Mouse (Mus musculus) hindbrain, embryonic 10.5 days (tissue): ENCODE measurements around the gene Olfr1120. TPM values are rescaled to one million over a fixed set of nuclear protein-coding genes. Genes with fewer than 3 reads are reported as not detected.
"Not testable (repeated sequence)": the region's sequence is repeated elsewhere in the genome, so short reads cannot be mapped to it uniquely, and the experiment has no call there.

Experiments
- DNase-seq: peaks from one replicate; pipeline ENCODE4 v3.0.0-alpha.2; 2017; ENCODE audit warnings: low spot score
- H3K27ac ChIP-seq: fragments of 300-500 bp; sonication (generic); 2 replicates; pipeline ENCODE4 v1.5.1; 2016; ENCODE audit warnings: mild to moderate bottlenecking, moderate library complexity
- H3K27me3 ChIP-seq: fragments of 300-500 bp; sonication (generic); 2 replicates; pipeline ENCODE4 v1.6.1; 2016; ENCODE audit warnings: mild to moderate bottlenecking; ENCODE audit not compliant: poor library complexity, insufficient read depth, severe bottlenecking
- H3K36me3 ChIP-seq: fragments of 300-500 bp; sonication (generic); 2 replicates; pipeline ENCODE4 v1.6.1; 2016; ENCODE audit warnings: mild to moderate bottlenecking, moderate library complexity
- H3K4me1 ChIP-seq: fragments of 300-500 bp; sonication (generic); replicated peaks from 2 replicates; pipeline ENCODE4 v1.6.1; 2016; ENCODE audit warnings: mild to moderate bottlenecking
- H3K4me3 ChIP-seq: fragments of 300-500 bp; sonication (generic); 2 replicates; pipeline ENCODE4 v1.5.1; 2016; ENCODE audit warnings: mild to moderate bottlenecking, moderate library complexity
- H3K9me3 ChIP-seq: fragments of 300-500 bp; sonication (generic); 2 replicates; pipeline ENCODE4 v1.6.1; 2016; ENCODE audit warnings: mild to moderate bottlenecking, moderate library complexity
- WGBS: fragments of 180-500 bp; shearing (Covaris S2); methylation state at CpG from one replicate; pipeline ENCODE4 v1.1.7; 2016; 5-methylcytosine and 5-hydroxymethylcytosine counted together
- polyA plus RNA-seq: library from polyadenylated mRNA; unstranded; fragments of >200 nt; fragmentation: Nextera tagmentation; extraction: Ambion mirVana; gene quantifications from 2 replicates; pipeline ENCODE4 v1.2.1, GENCODE M21; 2016

The Olfr1120 gene
- polyA plus RNA-seq: not detected in 2 replicates

- Histone ChIP-seq H3K27me3 (no peaks in the 10 kb centered on the region), H3K27ac (no peak within 1 kb of the TSS), H3K4me1 (no peaks in the 10 kb centered on the region), H3K36me3 (no peaks in the 10 kb centered on the region), H3K9me3 (no peaks in the 10 kb centered on the region), H3K4me3 (no peak within 1 kb of the TSS)
- 63% methylated on average over 2 of the region's 2 CpGs for WGBS
- DNase-seq: no peak
These were observed at the start of gene Olfr1120 for GRCm38 (mm10) chr2:87354515-87354914. Gene Olfr1120, plus strand, starts transcription at chr2:87354815.

DNA sequence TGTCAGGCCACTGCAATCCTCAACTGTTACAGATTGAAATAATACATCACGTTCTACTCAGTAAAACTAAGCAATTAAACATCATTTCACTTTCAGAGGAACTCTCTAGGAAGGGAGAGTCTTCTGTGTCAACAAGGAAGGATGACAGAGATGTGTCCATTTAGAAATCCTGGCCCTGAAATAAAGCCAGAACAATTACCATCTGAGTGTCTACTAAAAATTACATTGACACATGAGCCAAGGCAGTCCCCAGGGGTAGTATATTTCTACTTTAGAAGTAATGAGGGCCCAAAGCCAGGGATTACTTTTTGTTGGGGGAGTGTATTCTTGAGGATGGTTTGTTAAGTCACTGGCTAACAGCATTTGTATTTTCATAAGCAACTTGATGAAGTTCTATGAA, 47.3 kb upstream of the Olfr1120 start, which contains the start of gene Olfr1118:
TSS of gene Olfr1118 (plus strand) at position 301 of the 400 bp plus-strand sequence.
- no peak within 1 kb of the TSS for H3K4me3 ChIP-seq
- DNase-seq: no peak
- no peak within 1 kb of the TSS for H3K27ac ChIP-seq
- 69% methylated on average over 1 of the region's 1 CpGs for WGBS
- H3K9me3 ChIP-seq: no peaks in the 10 kb centered on the region
- no peaks in the 10 kb centered on the region for H3K27me3 ChIP-seq
- H3K4me1 ChIP-seq: no peaks in the 10 kb centered on the region
- no peaks in the 10 kb centered on the region for H3K36me3 ChIP-seq

DNA sequence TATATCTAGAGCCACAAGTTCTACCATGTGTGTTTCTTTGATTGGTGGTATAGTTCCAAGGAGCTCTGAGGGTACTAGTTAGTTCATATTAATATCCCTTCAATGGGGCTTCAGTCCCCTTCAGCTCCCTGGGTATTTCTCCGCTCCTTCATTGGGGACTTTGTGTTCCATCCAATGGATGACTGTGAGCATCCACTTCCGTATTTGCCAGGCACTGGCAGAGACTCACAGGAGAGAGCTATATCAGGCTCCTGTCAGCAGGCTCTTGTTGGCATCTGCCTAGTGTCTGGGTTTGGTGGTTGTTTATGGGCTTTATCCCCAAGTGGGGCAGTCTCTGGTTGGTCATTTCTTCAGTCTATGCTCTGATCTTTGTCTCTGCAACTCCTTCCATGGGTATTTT, 5.5 kb downstream of the Olfr1120 start:
- H3K27me3 ChIP-seq, H3K27ac ChIP-seq, H3K4me3 ChIP-seq, H3K4me1 ChIP-seq, DNase-seq, H3K9me3 ChIP-seq, H3K36me3 ChIP-seq: not testable (repeated sequence)
- 89% methylated on average over 2 of the region's 2 CpGs for WGBS

- DNase-seq: no peak
- WGBS: 48% methylated on average over 1 of the region's 1 CpGs
- no peak within 1 kb of the TSS for H3K4me3 ChIP-seq
- H3K9me3 ChIP-seq: no peaks in the 10 kb centered on the region
- H3K4me1 ChIP-seq: no peaks in the 10 kb centered on the region
- H3K27me3 ChIP-seq: no peaks in the 10 kb centered on the region
- no peaks in the 10 kb centered on the region for H3K36me3 ChIP-seq
- H3K27ac ChIP-seq: no peak within 1 kb of the TSS
These were observed 15.0 kb downstream of the Olfr1120 start, which contains the start of gene Olfr1121 for GRCm38 (mm10) chr2:87369595-87369994. Gene Olfr1121, plus strand, starts transcription at chr2:87369895.

GRCm38 (mm10) chr2:87371726-87372125, 17.1 kb downstream of the Olfr1120 start:
- Histone ChIP-seq H3K4me3 (no peak overlapping the region), H3K36me3 (no peaks in the 10 kb centered on the region), H3K9me3 (no peaks in the 10 kb centered on the region), H3K27ac (no peak overlapping the region), H3K4me1 (no peaks in the 10 kb centered on the region), H3K27me3 (no peaks in the 10 kb centered on the region)
- DNase-seq: no peak
- WGBS: 90% methylated on average over 4 of the region's 4 CpGs

DNA sequence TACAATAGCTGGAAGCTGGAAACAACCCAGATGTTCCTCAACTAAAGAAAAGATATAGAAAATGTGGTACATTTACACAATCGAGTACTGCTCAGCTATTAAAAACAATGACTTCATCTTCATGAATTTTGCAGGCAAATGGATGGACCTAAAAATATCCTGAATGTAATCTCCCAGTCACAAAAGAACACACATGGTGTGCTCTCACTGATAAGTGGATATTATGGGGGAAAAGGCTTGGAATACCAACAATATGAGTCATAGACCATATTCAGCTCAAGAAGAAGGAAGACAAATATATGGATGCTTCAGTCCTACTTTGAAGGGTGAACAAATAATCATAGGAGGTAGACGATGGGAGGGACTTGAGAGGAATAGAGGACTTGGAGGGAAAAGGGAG, 29.3 kb downstream of the Olfr1120 start:
- Histone ChIP-seq H3K4me1 (no peaks in the 10 kb centered on the region), H3K36me3 (no peaks in the 10 kb centered on the region), H3K27me3 (no peaks in the 10 kb centered on the region), H3K9me3 (no peaks in the 10 kb centered on the region), H3K4me3 (no peak overlapping the region), H3K27ac (no peak overlapping the region)
- 87% methylated on average over 2 of the region's 2 CpGs for WGBS
- no peak for DNase-seq

DNA sequence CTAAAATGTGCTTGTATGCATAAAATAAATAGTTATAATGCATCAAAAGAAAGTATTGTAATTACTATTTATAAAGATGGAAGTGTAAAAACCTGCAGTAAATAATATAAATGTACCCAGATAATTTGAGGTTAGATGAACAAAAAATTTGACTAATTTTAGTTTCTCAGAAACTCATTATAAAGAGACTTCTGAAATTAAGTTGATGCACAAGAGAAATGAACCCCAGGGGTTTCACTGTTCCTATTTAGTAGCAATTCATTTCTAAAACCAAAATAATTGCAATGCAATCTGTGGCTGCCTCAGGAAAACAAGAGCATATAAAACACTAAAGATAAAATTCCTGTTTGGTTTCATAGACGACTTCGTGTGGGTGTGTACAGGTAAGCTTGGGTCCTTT, 30.9 kb downstream of the Olfr1120 start, which contains the start of gene Olfr1122:
TSS of gene Olfr1122 (plus strand) at position 301 of the 400 bp plus-strand sequence.
- WGBS: 90% methylated on average over 2 of the region's 2 CpGs
- Histone ChIP-seq H3K4me1 (no peaks in the 10 kb centered on the region), H3K9me3 (no peaks in the 10 kb centered on the region), H3K27ac (no peak within 1 kb of the TSS), H3K4me3 (no peak within 1 kb of the TSS), H3K36me3 (no peaks in the 10 kb centered on the region), H3K27me3 (no peaks in the 10 kb centered on the region)
- no peak for DNase-seq

DNA sequence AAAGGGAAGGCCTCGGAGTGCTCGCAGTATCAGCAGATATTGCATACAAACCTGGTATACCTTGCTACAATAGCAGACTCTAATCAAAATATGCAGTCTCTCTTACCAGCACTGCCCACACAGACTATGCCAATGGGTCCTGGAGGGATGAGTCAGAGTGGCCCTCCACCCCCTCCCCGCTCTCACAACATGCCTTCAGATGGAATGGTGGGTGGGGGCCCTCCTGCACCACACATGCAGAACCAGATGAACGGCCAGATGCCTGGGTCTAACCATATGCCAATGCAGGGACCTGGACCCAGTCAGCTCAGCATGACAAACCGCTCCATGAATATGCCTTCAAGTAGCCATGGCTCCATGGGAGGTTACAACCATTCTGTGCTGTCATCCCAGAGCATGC, 39.0 kb downstream of the Olfr1120 start:
- not testable (repeated sequence) for H3K9me3 ChIP-seq, H3K4me1 ChIP-seq, H3K27ac ChIP-seq, H3K36me3 ChIP-seq, DNase-seq, H3K4me3 ChIP-seq, H3K27me3 ChIP-seq
- WGBS: 87% methylated on average over 5 of the region's 5 CpGs

DNA sequence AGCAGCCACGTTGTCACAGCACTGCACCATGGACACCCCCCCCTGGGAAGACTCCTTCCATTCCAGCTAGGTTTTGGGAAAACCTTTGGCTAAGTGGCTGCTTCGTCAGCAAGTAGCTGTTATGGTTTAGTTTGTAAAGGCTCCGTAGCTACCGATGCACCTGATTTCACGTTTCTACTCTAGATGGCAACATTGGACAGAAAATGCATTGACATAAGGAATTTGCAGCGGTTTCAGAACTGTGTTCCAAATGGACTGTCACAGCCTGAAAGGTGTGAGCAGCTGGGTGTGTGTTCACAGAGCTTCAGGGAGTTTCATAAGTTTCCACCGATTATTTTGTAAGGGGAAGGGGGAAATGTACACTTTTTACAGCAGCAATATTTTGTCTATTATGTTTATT, 40.1 kb downstream of the Olfr1120 start:
- DNase-seq, H3K9me3 ChIP-seq, H3K27ac ChIP-seq, H3K27me3 ChIP-seq, H3K36me3 ChIP-seq, H3K4me1 ChIP-seq, H3K4me3 ChIP-seq: not testable (repeated sequence)
- 86% methylated on average over 7 of the region's 7 CpGs for WGBS

Other genes starting within 250 kb of the Olfr1120 start
- gene Olfr259, start 240.2 kb upstream of the Olfr1120 start, polyA plus RNA-seq: not detected in 2 replicates
- gene Olfr1110, start 214.5 kb upstream of the Olfr1120 start, polyA plus RNA-seq: not detected in 2 replicates
- gene Olfr1111, start 202.2 kb upstream of the Olfr1120 start, polyA plus RNA-seq: not detected in 2 replicates
- not detected in 2 replicates for gene Olfr1112, start 167.0 kb upstream of the Olfr1120 start, polyA plus RNA-seq
- gene Olfr1113, start 145.8 kb upstream of the Olfr1120 start, polyA plus RNA-seq: not detected in 2 replicates
- not detected in 2 replicates for gene Olfr1115, start 106.8 kb upstream of the Olfr1120 start, polyA plus RNA-seq
- gene Olfr1116, start 87.3 kb upstream of the Olfr1120 start, polyA plus RNA-seq: not detected in 2 replicates
- gene Olfr1118, start 47.2 kb upstream of the Olfr1120 start, polyA plus RNA-seq: not detected in 2 replicates
- gene Olfr1121, start 15.1 kb downstream of the Olfr1120 start, polyA plus RNA-seq: not detected in 2 replicates
- not detected in 2 replicates for gene Olfr1122, start 31.0 kb downstream of the Olfr1120 start, polyA plus RNA-seq
- not detected in 2 replicates for gene Olfr1123, start 61.8 kb downstream of the Olfr1120 start, polyA plus RNA-seq
- gene Olfr1124, start 75.5 kb downstream of the Olfr1120 start, polyA plus RNA-seq: 0.07 and 0.10 TPM in 2 replicates
- not detected in 2 replicates for gene Olfr1126, start 99.1 kb downstream of the Olfr1120 start, polyA plus RNA-seq
- gene Pramel7, start 142.3 kb downstream of the Olfr1120 start, polyA plus RNA-seq: not detected in 2 replicates
- gene Pramel6, start 151.8 kb downstream of the Olfr1120 start, polyA plus RNA-seq: not detected in 2 replicates
- gene Olfr153, start 177.0 kb downstream of the Olfr1120 start, polyA plus RNA-seq: not detected in 2 replicates
- not detected in 2 replicates for gene Olfr1128, start 190.7 kb downstream of the Olfr1120 start, polyA plus RNA-seq
- not detected in 2 replicates for gene Olfr1129, start 219.1 kb downstream of the Olfr1120 start, polyA plus RNA-seq